Mouse (Mus musculus) cerebellum, postnatal 36 days (tissue): Measurements from ENCODE around the gene St8sia1.

Source experiments
- DNase-seq, 2 experiments: peaks; one replicate each; pipeline ENCODE4 v3.0.0; 2021 to 2022; ENCODE audit warnings: mixed read lengths in 2 of 2

Gene St8sia1

DNA sequence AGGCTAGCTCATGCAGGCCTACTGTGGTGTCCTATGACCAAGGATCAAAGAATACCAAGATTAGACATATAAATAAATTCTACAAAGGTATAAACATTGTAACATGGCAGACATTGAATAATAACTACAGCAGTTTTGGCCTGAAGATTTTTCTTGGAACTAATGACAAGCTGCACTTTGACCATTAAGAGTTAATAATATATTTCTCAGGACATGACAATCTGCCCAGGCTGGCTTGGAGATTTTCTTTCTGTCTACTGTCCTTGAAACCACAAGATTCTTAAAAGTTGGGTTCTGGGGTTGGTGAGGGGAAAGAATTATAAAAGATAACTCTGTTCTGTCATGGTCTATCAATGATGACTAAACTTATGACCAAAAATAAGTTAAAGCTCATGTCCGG, 103.9 kb downstream of the St8sia1 start:
- no peak for DNase-seq

DNA sequence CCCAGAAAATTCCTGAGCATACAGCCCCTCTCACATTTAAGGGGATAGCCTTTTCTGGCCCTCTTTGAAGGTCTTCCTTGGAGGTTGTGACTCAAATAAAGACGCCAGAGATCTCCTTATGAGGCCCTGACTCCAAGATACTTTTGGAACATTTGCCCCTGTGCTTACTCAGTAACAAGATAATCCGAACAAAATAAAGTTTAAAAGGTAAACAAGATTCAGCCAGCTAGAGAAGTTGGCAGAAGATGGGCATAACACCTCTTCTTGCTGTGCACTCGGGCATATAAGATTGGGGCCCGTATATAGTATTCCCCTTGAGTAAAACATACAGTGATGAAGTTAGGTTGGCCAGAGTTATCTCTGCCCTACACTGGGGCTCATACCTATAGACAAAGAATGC, 104.3 kb downstream of the St8sia1 start:
- no peak for DNase-seq

GRCm38 (mm10) chr6:142858937-142859336, 105.3 kb downstream of the St8sia1 start:
- DNase-seq = peak in 1 of 2 experiments; percentile 22

DNA sequence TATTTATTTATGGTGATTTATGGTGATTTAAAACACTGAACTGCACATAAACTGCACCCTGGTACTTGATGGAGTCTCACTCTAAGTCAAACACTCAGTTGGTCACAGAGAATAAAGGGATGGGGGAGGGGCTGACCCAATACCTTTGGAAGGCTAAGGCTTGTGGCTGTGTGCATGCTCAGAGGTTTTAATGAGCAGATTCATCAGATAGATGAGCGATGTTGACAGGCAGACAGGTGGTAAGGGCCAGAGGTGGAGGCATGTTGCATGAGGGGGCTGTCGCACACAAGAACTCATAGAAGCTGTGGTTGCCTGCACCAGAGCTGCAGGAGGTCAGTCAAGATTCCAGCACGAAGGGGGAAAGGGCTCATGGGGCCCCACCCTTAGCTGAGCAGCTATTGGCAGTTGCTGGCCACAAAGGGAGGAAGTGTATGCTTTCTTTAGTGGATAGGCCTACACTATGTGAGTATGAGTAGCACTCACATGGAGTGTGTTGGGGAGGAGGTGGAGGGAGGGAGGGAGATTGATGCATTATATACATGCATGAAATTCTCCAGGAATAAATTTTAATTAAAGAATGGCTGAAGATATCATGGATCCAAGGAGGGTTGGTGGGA, 107.9 kb downstream of the St8sia1 start:
- no peak for DNase-seq

DNA sequence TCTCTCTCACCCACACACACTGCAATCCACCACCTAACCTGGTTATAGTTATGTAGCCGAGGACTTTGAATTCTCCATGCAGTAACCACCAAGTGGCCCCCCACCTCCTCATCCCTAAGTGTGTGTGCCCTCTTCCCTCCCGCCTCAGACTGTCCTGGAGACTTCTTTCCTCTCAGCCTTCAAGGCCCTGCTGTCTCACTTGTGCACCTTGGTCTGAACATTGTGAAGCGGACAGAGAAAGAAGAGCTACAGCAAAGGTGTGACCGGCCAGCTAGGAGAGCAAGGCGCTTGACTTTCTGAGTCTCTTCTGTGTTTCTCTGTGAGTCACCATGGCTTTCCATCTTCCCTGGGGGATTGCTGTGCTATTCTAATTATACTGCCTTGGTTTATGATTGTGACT, 108.5 kb downstream of the St8sia1 start:
- no peak for DNase-seq

GRCm38 (mm10) chr6:142852419-142853377, 111.6 kb downstream of the St8sia1 start:
- DNase-seq = no peak

GRCm38 (mm10) chr6:142850436-142850835, 113.8 kb downstream of the St8sia1 start:
- DNase-seq = no peak

GRCm38 (mm10) chr6:142849326-142849725, 114.9 kb downstream of the St8sia1 start:
- no peak for DNase-seq

GRCm38 (mm10) chr6:142847914-142848674, 116.2 kb downstream of the St8sia1 start:
- no peak for DNase-seq

- no peak for DNase-seq
Measured at GRCm38 (mm10) chr6:142846855-142847254, 117.4 kb downstream of the St8sia1 start.

GRCm38 (mm10) chr6:142845066-142845465, 119.2 kb downstream of the St8sia1 start:
- no peak for DNase-seq

GRCm38 (mm10) chr6:142844061-142844460, 120.2 kb downstream of the St8sia1 start:
- no peak for DNase-seq

DNA sequence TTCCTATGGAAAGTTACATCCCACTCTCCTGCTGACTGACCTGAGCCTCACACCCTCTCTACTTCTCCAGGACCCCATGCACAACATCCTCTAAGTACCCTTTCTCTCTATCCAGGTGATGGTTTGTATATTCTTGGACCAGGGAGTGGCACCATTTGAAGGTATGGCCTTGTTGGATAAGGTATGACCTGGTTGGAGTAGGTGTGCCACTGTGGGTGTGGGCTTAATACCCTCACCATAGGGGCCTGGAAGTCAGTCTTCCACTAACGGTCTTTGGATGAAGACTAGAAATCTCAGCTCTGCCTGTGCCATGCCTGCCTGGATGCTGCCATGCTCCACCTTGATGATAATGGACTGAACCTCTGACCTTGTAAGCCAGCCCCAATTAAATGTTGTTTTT, 125.8 kb downstream of the St8sia1 start:
- DNase-seq = no peak

GRCm38 (mm10) chr6:142837326-142837725, 126.9 kb downstream of the St8sia1 start:
- no peak for DNase-seq

- DNase-seq = no peak
Measured at GRCm38 (mm10) chr6:142835726-142836125, 128.5 kb downstream of the St8sia1 start.

GRCm38 (mm10) chr6:142834911-142835310, 129.3 kb downstream of the St8sia1 start:
- no peak for DNase-seq

GRCm38 (mm10) chr6:142831706-142832105, 132.5 kb downstream of the St8sia1 start:
- no peak for DNase-seq

- DNase-seq = no peak
Measured at GRCm38 (mm10) chr6:142831243-142831642, 133.0 kb downstream of the St8sia1 start.

GRCm38 (mm10) chr6:142830221-142830620, 134.0 kb downstream of the St8sia1 start:
- no peak for DNase-seq

- DNase-seq = no peak
Measured at GRCm38 (mm10) chr6:142825449-142825848, 138.8 kb downstream of the St8sia1 start.

DNA sequence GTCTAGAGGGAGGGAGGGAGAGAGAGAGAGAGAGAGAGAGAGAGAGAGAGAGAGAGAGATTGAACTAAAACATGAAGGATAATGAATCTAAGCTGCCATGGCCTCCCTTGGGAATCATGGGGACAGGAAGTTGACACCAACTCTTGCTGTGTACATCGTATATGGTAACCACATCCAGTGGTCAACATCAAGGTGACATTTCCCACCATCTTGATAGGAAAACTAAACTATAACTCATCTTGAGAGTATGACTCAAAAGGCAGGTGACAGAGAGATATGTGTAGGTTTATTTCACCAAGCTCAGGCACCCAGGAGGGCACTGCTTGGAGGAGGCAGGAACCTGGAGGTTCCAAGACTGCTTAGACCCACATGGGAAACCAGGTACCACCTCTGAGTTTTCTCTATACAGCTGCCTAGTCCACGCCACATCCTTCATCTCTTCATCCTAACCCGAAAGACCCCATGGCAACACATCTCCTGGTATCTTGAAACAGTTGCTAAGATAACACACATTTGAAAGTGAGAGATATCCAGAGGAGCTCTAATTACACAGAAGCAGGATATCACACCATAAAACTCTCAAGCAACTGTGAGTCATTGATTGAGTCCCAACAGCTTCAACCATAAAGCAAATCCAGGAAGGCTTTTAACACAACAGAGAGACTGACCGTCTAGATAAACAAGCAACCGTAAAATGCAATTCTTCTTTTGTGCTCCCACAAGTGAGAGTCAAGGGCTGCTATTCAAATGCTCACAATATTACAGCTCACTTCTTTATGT, 141.1 kb downstream of the St8sia1 start:
- DNase-seq = no peak

DNA sequence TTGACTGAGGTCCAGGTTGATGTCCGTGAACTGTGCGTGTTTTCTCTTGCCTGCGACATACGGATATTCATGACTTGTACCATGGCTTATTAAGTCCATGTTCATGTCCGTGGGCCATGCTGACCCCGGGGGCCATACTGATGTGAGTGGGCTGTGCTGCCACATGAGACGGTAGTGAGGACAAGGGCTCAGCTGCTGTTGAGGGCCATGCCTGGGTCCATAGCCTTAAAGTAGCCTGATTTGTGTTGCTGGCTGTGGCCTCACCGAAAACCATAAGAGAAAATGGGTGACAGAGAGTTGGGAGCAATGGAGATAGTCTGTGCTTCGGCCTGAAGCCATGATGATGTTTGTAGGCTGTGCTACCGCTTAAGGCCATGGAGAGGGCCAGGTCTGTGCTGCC, 145.9 kb downstream of the St8sia1 start:
- DNase-seq = no peak

GRCm38 (mm10) chr6:142815513-142815912, 148.7 kb downstream of the St8sia1 start:
- DNase-seq = no peak
